Mouse (Mus musculus) spleen, adult 2 months (tissue): ENCODE results near the gene Slc13a2. TPM values are rescaled to one million over a fixed set of nuclear protein-coding genes. Genes with fewer than 3 reads are reported as not detected.

Source experiments
- DNase-seq, 2 experiments: peaks; one replicate each; pipeline versions ENCODE4 v3.0.0 to v3.0.0-alpha.2; 2012 to 2021; ENCODE audit warnings: low spot score in 2 of 2, low read depth in 1 of 2
- H3K27ac ChIP-seq: fragments of 200-500 bp; 2 replicates; pipeline ENCODE4 v1.5.1; 2012; ENCODE audit warnings: low read length, inconsistent platforms; ENCODE audit not compliant: insufficient read depth
- H3K27me3 ChIP-seq: fragments of 200-500 bp; 2 replicates; pipeline ENCODE4 v1.6.1; 2012; ENCODE audit warnings: mild to moderate bottlenecking, moderate library complexity, low read length, inconsistent platforms; ENCODE audit not compliant: control insufficient read depth, insufficient read depth
- H3K36me3 ChIP-seq: fragments of 200-500 bp; 2 replicates; pipeline ENCODE4 v1.6.1; 2012; ENCODE audit warnings: mild to moderate bottlenecking, low read length, inconsistent platforms; ENCODE audit not compliant: control insufficient read depth, insufficient read depth
- H3K4me1 ChIP-seq: fragments of 200-500 bp; 2 replicates; pipeline ENCODE4 v1.6.1; 2011; ENCODE audit warnings: inconsistent platforms; ENCODE audit not compliant: control insufficient read depth, insufficient read depth, insufficient read length
- H3K4me3 ChIP-seq: fragments of 200-500 bp; 2 replicates; pipeline ENCODE4 v1.5.1; 2011; ENCODE audit warnings: mild to moderate bottlenecking, inconsistent platforms; ENCODE audit not compliant: insufficient read depth, insufficient read length; ENCODE audit errors: extremely low read depth
- CTCF ChIP-seq: fragments of 200-500 bp; IDR thresholded peaks from 2 replicates; pipeline ENCODE4 v1.5.1; 2011; ENCODE audit warnings: mild to moderate bottlenecking, inconsistent platforms; ENCODE audit not compliant: insufficient read depth, insufficient read length, insufficient replicate concordance; ENCODE audit errors: extremely low read depth
- POLR2A ChIP-seq: fragments of 200-500 bp; IDR thresholded peaks from 2 replicates; pipeline ENCODE4 v1.6.1; 2011; ENCODE audit warnings: low read depth, low read length, inconsistent platforms
- WGBS: fragments of 180-500 bp; shearing (Covaris S2); methylation state at CpG from one replicate; pipeline ENCODE4 v1.1.7; 2018; 5-methylcytosine and 5-hydroxymethylcytosine counted together
- polyA plus RNA-seq: library from polyadenylated mRNA; depleted of rRNA; stranded (reverse); fragments of >200 nt; gene quantifications from 2 replicates; pipeline ENCODE4 v1.2.3, GENCODE M21; 2012

Slc13a2 gene
- polyA plus RNA-seq, 1 experiment = 0.28 TPM

- WGBS = 79% methylated on average over 11 of the region's 11 CpGs
- no peak for DNase-seq
- Histone ChIP-seq H3K4me1 (no peaks in the 10 kb centered on the region), H3K27ac (no peak overlapping the region), H3K36me3 (no peaks in the 10 kb centered on the region), H3K4me3 (no peak overlapping the region), H3K27me3 (no peaks in the 10 kb centered on the region)
- TF ChIP-seq POLR2A (no peak), CTCF (no peak)
Observed at GRCm38 (mm10) chr11:78396950-78397349, 25.1 kb downstream of the Slc13a2 start.

- Histone ChIP-seq H3K4me3 (no peak overlapping the region), H3K27ac (no peak overlapping the region), H3K27me3 (no peaks in the 10 kb centered on the region), H3K36me3 (no peaks in the 10 kb centered on the region), H3K4me1 (no peaks in the 10 kb centered on the region)
- WGBS = 81% methylated on average over 3 of the region's 3 CpGs
- no peak for DNase-seq
- no peak for TF ChIP-seq POLR2A
- TF ChIP-seq CTCF = no peak
Observed at GRCm38 (mm10) chr11:78392728-78393127, 29.3 kb downstream of the Slc13a2 start.

- TF ChIP-seq POLR2A = no peak
- TF ChIP-seq CTCF = no peak
- Histone ChIP-seq H3K36me3 (no peaks in the 10 kb centered on the region), H3K27ac (no peak within 1 kb of the TSS), H3K27me3 (no peaks in the 10 kb centered on the region), H3K4me3 (no peak within 1 kb of the TSS), H3K4me1 (no peaks in the 10 kb centered on the region)
- DNase-seq = no peak
- WGBS = 86% methylated on average over 14 of the region's 14 CpGs
Observed at GRCm38 (mm10) chr11:78386508-78387043, 35.4 kb downstream of the Slc13a2 start, which contains the start of gene Foxn1. Gene Foxn1 (minus strand): TSS chr11:78386558.

GRCm38 (mm10) chr11:78385776-78386175 is 36.2 kb downstream of the Slc13a2 start:
- no peak for DNase-seq
- Histone ChIP-seq H3K4me3 (no peak overlapping the region), H3K36me3 (no peaks in the 10 kb centered on the region), H3K27me3 (no peaks in the 10 kb centered on the region), H3K27ac (no peak overlapping the region), H3K4me1 (no peaks in the 10 kb centered on the region)
- no peak for TF ChIP-seq CTCF
- TF ChIP-seq POLR2A = no peak
- 89% methylated on average over 10 of the region's 10 CpGs for WGBS

GRCm38 (mm10) chr11:78382701-78383100 is 39.3 kb downstream of the Slc13a2 start:
- H3K4me3 ChIP-seq = no peak overlapping the region
- H3K27ac ChIP-seq = no peak overlapping the region
- no peak for DNase-seq
- TF ChIP-seq CTCF = no peak
- TF ChIP-seq POLR2A = no peak
- no peaks in the 10 kb centered on the region for H3K36me3 ChIP-seq
- H3K4me1 ChIP-seq = no peaks in the 10 kb centered on the region
- WGBS = 80% methylated on average over 5 of the region's 5 CpGs
- no peaks in the 10 kb centered on the region for H3K27me3 ChIP-seq

- no peaks in the 10 kb centered on the region for H3K36me3 ChIP-seq
- 90% methylated on average over 7 of the region's 7 CpGs for WGBS
- H3K4me1 ChIP-seq = no peaks in the 10 kb centered on the region
- H3K27me3 ChIP-seq = no peaks in the 10 kb centered on the region
- DNase-seq = no peak
- no peak overlapping the region for H3K27ac ChIP-seq
- H3K4me3 ChIP-seq = no peak overlapping the region
- TF ChIP-seq POLR2A (no peak), CTCF (no peak)
Observed at GRCm38 (mm10) chr11:78382286-78382685, 39.7 kb downstream of the Slc13a2 start.

GRCm38 (mm10) chr11:78380996-78381395 is 41.0 kb downstream of the Slc13a2 start:
- no peaks in the 10 kb centered on the region for H3K4me1 ChIP-seq
- H3K4me3 ChIP-seq = no peak overlapping the region
- H3K36me3 ChIP-seq = no peaks in the 10 kb centered on the region
- WGBS = 79% methylated on average over 3 of the region's 3 CpGs
- no peak overlapping the region for H3K27ac ChIP-seq
- TF ChIP-seq POLR2A (no peak), CTCF (no peak)
- no peaks in the 10 kb centered on the region for H3K27me3 ChIP-seq
- no peak for DNase-seq
